Mouse (Mus musculus) limb, embryonic 15.5 days (tissue): ENCODE data around the gene Atox1. TPM values are rescaled to one million over a fixed set of nuclear protein-coding genes. Genes with fewer than 3 reads are reported as not detected.
A peak's percentile ranks its signal among the peaks of the same experiment; 100 is the strongest.
"Not testable (repeated sequence)": the region's sequence is repeated elsewhere in the genome, so short reads cannot be mapped to it uniquely, and the experiment has no call there.

Experiments used
- ATAC-seq: fragments of 200-750 bp; cut with Nextera tagmentation; 2 replicates; pipeline ENCODE4 v1.8.0; 2017; ENCODE audit warnings: low read depth, moderate TSS enrichment; ENCODE audit not compliant: insufficient number of reproducible peaks, low FRiP score, low TSS enrichment
- H3K27ac ChIP-seq: fragments of 300-500 bp; sonication (generic); 2 replicates; pipeline ENCODE4 v1.5.1; 2015; ENCODE audit warnings: moderate library complexity, mild to moderate bottlenecking, inconsistent platforms
- H3K27me3 ChIP-seq: fragments of 300-500 bp; sonication (generic); 2 replicates; pipeline ENCODE4 v1.6.1; 2015; ENCODE audit warnings: inconsistent platforms
- H3K36me3 ChIP-seq: fragments of 300-500 bp; sonication (generic); 2 replicates; pipeline ENCODE4 v1.6.1; 2015; ENCODE audit warnings: inconsistent platforms
- H3K4me1 ChIP-seq: fragments of 300-500 bp; sonication (generic); 2 replicates; pipeline ENCODE4 v1.6.1; 2015; ENCODE audit warnings: inconsistent platforms
- H3K4me2 ChIP-seq: fragments of 300-500 bp; sonication (generic); 2 replicates; pipeline ENCODE4 v1.6.1; 2015; ENCODE audit warnings: mild to moderate bottlenecking, inconsistent platforms
- H3K4me3 ChIP-seq: fragments of 300-500 bp; sonication (generic); 2 replicates; pipeline ENCODE4 v1.5.1; 2015; ENCODE audit warnings: mild to moderate bottlenecking, inconsistent platforms
- H3K9ac ChIP-seq: fragments of 300-500 bp; sonication (generic); 2 replicates; pipeline ENCODE4 v1.6.1; 2015; ENCODE audit warnings: inconsistent platforms
- H3K9me3 ChIP-seq: fragments of 300-500 bp; sonication (generic); 2 replicates; pipeline ENCODE4 v1.6.1; 2016; ENCODE audit warnings: inconsistent platforms
- WGBS: fragments of 180-500 bp; shearing (Covaris S2); methylation state at CpG from one replicate; pipeline ENCODE4 v1.1.7; 2015; 5-methylcytosine and 5-hydroxymethylcytosine counted together
- polyA plus RNA-seq: library from polyadenylated mRNA; unstranded; fragments of >200 nt; fragmentation: Nextera tagmentation; extraction: Ambion mirVana; gene quantifications from 2 replicates; pipeline ENCODE4 v1.2.1, GENCODE M21; 2015

Atox1 gene
- polyA plus RNA-seq, 1 experiment from 2014 or later = 491 TPM

DNA sequence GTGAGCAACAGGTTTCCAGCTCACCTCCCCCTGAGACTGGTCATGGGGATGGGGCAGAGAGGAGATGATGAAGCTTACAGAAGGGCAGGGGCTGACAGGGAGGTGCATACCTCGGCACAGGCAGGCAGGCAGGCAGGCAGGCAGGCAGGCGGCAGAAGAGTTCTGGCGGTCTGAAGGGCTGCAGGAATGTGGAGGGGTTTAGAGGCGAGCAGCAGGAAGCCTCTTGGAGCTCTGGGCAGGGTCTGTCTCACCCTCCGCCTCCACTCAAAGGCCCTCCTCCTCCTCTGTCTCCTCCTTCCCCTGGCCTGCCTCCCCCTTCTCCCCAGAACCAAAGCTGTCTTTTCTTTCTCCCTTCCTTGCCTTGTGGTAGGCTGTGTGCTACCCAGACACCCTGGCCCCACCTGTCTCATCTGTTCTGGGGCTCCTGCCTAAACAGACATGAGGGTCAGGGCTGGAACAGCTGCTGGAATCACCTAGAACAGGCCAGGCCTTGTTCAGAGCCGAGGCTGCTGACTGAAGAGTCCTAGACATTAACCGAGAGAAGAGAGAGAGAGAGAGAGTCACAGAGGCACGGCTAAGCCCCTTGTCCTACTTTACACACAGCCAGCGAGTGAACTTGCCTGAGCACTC, 41.2 kb downstream of the Atox1 start:
- H3K4me1 ChIP-seq = peaks cover 49% of the 10 kb centered on the region
- peak overlapping the region; percentile 79 for H3K9ac ChIP-seq
- no peaks in the 10 kb centered on the region for H3K9me3 ChIP-seq

DNA sequence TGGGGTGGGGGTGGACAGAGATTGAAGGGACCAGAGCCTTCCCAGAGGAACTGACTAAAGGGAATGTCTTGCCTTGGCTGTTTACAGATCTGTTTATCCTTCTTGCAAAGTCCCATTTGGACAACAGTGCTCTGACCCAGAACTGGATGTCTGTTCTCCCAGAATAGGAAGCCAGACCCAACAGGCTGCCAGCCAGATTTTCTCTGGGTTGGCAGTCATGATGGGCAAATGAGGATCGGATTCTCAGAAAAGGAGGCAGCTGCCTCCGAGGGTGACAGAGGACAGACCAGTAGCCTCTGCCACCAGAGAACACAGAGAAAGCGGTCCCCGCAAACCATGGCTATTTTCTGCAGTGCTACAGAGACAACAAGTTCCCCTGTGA, 41.8 kb downstream of the Atox1 start:
- Histone ChIP-seq H3K36me3 (no peaks in the 10 kb centered on the region), H3K27ac (peak overlapping the region; percentile 95), H3K4me1 (peaks cover 49% of the 10 kb centered on the region), H3K9me3 (no peaks in the 10 kb centered on the region), H3K9ac (peak overlapping the region; percentile 79), H3K27me3 (no peaks in the 10 kb centered on the region), H3K4me2 (peak overlapping the region; percentile 59), H3K4me3 (peak overlapping the region; percentile 66)
- ATAC-seq = no peak
- WGBS = 5% methylated on average over 4 of the region's 4 CpGs

More for the DNA sequence above, 41.2 kb downstream of the Atox1 start:
- H3K36me3 ChIP-seq = no peaks in the 10 kb centered on the region
- H3K4me3 ChIP-seq = peak overlapping the region; percentile 66
- 7% methylated on average over 8 of the region's 9 CpGs for WGBS
- H3K27ac ChIP-seq = peak overlapping the region; percentile 95
- peak; percentile 89 for ATAC-seq
- no peaks in the 10 kb centered on the region for H3K27me3 ChIP-seq
- H3K4me2 ChIP-seq = peak overlapping the region; percentile 59

DNA sequence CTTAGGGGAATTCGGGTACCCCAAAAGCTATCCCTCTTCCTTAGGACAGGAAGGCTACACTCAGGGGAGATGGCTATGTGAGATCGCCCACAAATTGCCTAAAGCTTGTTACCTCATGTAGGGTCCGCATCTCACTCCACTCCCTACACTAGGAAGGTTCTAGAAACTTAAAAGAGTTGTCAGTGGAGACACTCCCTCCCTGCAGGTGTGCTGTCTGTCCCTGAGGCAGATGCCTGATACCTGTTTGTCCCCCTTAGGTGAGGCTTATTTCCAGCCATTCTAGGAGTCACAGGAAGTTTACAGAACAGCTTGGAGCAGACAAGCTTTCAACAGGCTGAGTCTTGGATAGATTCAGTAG, 42.4 kb downstream of the Atox1 start:
- peaks cover 49% of the 10 kb centered on the region for H3K4me1 ChIP-seq
- H3K27me3 ChIP-seq = no peaks in the 10 kb centered on the region
- H3K36me3 ChIP-seq = peaks cover under 1% of the 10 kb centered on the region; the same call in 1 of the 2 replicates
- peak overlapping the region; percentile 66 for H3K4me3 ChIP-seq
- peak overlapping the region; percentile 59 for H3K4me2 ChIP-seq
- ATAC-seq = no peak
- peak overlapping the region; percentile 79 for H3K9ac ChIP-seq
- H3K27ac ChIP-seq = peak overlapping the region; percentile 95
- 10% methylated on average over 3 of the region's 3 CpGs for WGBS
- no peaks in the 10 kb centered on the region for H3K9me3 ChIP-seq

DNA sequence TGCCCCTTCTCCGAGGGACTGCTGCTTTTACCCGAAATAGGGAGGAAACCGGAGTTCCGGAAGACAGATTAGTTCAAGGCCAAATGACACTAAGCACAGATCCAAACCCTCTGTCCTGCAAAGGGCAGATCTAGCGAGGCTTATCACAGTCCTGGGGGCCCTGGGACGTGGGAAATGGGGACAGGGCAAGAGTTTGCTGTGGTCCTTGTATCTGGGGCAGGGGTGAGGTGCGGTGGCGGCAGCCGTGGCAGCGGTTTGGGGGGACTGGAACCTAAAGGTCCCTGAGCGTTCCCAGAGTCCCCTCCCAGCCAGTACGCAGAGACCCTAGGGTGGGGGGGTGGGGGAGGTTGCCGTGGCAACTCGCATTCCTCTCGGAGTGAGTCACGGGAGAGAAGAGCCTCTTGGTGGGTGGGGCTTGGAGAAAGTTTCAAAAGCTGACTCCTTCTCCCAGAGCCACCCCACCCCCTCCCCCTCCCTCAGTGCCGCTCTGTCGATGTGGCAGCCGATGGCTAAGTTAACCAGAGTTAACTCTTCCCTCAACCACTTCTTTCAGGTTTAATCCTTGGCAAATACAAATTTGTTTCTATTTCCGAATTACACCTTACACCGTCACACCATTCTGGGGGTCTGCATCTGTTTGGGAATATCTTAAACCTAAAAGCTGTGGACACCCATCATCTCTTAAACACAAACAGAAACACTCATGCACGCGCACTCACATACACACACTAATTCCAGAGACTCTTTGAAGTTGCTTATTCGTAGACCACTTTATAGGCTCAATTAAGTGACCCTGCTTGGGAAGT, 42.9 kb downstream of the Atox1 start:
- H3K27me3 ChIP-seq = no peaks in the 10 kb centered on the region
- peak; percentile 70 for ATAC-seq
- peaks cover 6% of the 10 kb centered on the region; the same call in 1 of the 2 replicates for H3K36me3 ChIP-seq
- H3K9me3 ChIP-seq = no peaks in the 10 kb centered on the region
- peak overlapping the region; percentile 95 for H3K27ac ChIP-seq
- peak overlapping the region; percentile 59 for H3K4me2 ChIP-seq
- peaks cover 50% of the 10 kb centered on the region for H3K4me1 ChIP-seq
- under 1% methylated on average over 24 of the region's 24 CpGs for WGBS
- peak overlapping the region; percentile 66 for H3K4me3 ChIP-seq
- peak overlapping the region; percentile 79 for H3K9ac ChIP-seq

DNA sequence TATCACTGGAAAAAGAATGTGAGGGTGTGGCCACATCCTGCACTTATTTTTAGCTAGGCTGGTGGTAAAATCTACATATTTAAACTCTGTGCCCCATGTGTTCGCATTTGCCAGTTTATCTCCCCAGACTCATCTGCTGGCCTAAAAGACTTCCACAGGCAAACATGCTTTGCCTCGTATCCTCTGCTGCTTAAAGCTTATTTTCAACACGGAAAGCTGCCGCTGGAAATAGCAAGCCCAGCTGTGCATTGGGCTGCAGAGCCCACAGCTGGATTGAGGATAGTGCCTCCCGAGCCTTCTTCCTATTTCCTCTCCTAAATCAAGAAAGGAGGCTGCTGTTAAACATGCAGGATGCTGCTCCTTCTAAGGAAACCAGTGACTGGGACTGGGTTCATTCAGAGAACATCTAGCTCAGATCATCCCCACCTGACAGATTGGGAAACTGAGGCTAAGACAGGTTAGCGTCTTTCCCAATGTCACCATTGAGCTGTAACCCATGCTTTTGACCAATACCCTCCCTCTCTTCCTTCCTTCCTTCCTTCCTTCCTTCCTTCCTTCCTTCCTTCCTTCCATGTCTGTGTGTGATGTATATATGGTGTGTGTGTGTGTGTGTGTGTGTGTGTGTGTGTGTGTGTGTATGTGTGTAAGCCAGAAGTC, 44.3 kb downstream of the Atox1 start:
- no peak for ATAC-seq
- WGBS = 51% methylated on average over 6 of the region's 6 CpGs
- Histone ChIP-seq H3K4me1 (peaks cover 61% of the 10 kb centered on the region), H3K4me3 (peak overlapping the region; percentile 66), H3K4me2 (peak overlapping the region; percentile 59), H3K36me3 (peaks cover 18% of the 10 kb centered on the region), H3K27me3 (no peaks in the 10 kb centered on the region), H3K27ac (peak overlapping the region; percentile 95), H3K9ac (no peak overlapping the region; the same call in 1 of the 2 replicates), H3K9me3 (no peaks in the 10 kb centered on the region)

DNA sequence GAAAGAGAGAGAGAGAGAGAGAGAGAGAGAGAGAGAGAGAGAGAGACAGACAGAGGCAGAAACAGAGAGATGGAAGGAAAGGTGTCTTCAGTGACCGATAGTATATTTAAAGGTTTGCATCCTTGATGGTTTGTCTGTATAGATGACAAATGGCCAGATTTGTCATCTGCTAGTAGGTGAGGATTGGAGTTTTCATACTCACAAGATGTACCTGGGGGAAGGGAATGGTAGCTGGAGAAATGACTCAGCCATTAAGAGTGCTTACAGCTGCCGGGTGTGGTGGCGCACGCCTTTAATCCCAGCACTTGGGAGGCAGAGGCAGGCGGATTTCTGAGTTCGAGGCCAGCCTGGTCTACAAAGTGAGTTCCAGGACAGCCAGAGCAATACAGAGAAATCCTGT, 45.3 kb downstream of the Atox1 start:
- not testable (repeated sequence) for ATAC-seq, H3K27me3 ChIP-seq, H3K9ac ChIP-seq, H3K27ac ChIP-seq, H3K4me3 ChIP-seq, H3K9me3 ChIP-seq
- Histone ChIP-seq H3K36me3 (peaks cover 23% of the 10 kb centered on the region), H3K4me1 (peaks cover 62% of the 10 kb centered on the region), H3K4me2 (peak overlapping the region; percentile 27)
- WGBS = 81% methylated on average over 6 of the region's 6 CpGs

DNA sequence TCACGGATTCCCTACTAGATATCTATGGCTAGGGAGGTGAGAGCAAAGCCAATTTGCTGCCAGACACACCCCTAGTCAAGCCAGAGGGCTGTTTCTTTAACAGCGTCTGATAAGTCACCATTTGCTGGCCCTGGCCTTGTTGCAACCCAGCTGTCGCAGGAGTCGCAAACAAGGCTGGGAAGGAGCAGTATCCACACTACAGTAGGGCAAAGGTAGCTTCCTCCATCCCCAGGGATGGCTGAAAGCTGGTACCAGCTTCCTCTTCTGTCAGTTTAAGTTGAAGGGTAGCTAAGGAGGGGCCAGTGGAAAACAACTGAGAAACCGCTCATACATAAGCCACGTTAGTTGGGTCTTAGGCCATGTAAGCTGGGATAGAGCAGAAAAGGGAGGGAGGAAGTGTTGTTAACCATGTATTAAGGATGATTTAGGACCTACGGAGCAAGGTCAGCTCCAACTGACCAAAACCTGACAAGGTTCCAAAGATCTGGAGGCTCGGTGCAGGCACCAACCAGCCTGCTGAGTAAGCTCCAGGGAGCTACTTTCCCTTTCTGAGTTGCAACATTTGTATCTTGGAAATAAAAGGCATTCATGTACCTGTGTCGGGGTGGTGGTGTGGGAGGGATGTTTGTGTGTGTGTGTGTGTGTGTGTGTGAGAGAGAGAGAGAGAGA, 45.9 kb downstream of the Atox1 start:
- ATAC-seq = no peak
- peak overlapping the region; percentile 11; the same call in 1 of the 2 replicates for H3K4me3 ChIP-seq
- H3K27me3 ChIP-seq = no peaks in the 10 kb centered on the region
- peaks cover 27% of the 10 kb centered on the region for H3K36me3 ChIP-seq
- peaks cover 56% of the 10 kb centered on the region for H3K4me1 ChIP-seq
- whole genome bisulfite sequencing = 37% methylated on average over 9 of the region's 9 CpGs
- H3K9ac ChIP-seq = no peak overlapping the region
- peak overlapping the region; percentile 71 for H3K27ac ChIP-seq
- H3K9me3 ChIP-seq = no peaks in the 10 kb centered on the region
- peak overlapping the region; percentile 27 for H3K4me2 ChIP-seq

DNA sequence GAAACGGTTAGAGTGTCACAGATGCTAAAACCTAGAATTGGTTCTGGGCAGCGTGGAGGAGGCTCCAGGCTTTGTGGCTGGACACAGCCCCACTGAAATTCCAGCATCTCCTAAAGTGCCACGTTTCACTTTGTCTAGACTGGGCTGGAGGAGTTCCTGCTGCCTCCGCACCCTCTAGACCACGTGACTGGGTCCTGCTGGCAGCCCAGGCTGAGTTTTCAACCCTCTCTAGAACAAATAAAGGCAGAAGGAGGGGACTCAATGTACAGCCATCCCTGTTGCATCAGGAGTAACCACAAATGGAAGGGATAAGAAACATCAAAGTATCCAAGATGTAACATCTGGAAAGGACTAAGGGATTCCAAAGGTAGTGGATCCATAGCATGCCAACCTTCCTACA, 46.7 kb downstream of the Atox1 start:
- peaks cover 35% of the 10 kb centered on the region for H3K36me3 ChIP-seq
- ATAC-seq = no peak
- peak overlapping the region; percentile 27 for H3K4me2 ChIP-seq
- no peaks in the 10 kb centered on the region for H3K9me3 ChIP-seq
- no peaks in the 10 kb centered on the region for H3K27me3 ChIP-seq
- 60% methylated on average over 5 of the region's 5 CpGs for WGBS
- peaks cover 52% of the 10 kb centered on the region for H3K4me1 ChIP-seq
- H3K9ac ChIP-seq = no peak overlapping the region
- H3K27ac ChIP-seq = peak overlapping the region; percentile 71
- H3K4me3 ChIP-seq = peak overlapping the region; percentile 11

DNA sequence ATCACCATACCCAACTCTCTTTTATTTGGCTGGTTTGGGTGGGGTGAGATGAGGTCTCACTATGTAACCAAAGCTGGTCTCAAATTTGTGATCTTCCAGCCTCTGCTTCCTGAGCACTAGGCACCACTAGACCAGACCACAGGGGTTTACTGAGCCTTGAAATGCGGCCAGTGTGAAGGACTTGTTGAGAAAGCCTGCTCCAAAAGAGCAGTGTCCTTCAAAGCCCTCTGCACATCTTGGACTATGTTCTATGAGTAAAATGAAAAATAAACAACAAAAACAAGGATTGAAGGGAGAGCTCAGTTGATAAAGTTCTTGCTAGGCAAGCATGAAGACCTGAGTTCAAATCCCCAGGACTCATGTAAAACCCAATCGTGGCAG, 47.6 kb downstream of the Atox1 start:
- no peak for ATAC-seq
- Histone ChIP-seq H3K9me3 (no peaks in the 10 kb centered on the region), H3K4me1 (peaks cover 52% of the 10 kb centered on the region), H3K27ac (peak overlapping the region; percentile 38; the same call in 1 of the 2 replicates), H3K4me2 (no peak overlapping the region; the same call in 1 of the 2 replicates), H3K36me3 (peaks cover 44% of the 10 kb centered on the region), H3K27me3 (no peaks in the 10 kb centered on the region), H3K4me3 (no peak overlapping the region), H3K9ac (no peak overlapping the region)
- 87% methylated on average over 2 of the region's 2 CpGs for WGBS

DNA sequence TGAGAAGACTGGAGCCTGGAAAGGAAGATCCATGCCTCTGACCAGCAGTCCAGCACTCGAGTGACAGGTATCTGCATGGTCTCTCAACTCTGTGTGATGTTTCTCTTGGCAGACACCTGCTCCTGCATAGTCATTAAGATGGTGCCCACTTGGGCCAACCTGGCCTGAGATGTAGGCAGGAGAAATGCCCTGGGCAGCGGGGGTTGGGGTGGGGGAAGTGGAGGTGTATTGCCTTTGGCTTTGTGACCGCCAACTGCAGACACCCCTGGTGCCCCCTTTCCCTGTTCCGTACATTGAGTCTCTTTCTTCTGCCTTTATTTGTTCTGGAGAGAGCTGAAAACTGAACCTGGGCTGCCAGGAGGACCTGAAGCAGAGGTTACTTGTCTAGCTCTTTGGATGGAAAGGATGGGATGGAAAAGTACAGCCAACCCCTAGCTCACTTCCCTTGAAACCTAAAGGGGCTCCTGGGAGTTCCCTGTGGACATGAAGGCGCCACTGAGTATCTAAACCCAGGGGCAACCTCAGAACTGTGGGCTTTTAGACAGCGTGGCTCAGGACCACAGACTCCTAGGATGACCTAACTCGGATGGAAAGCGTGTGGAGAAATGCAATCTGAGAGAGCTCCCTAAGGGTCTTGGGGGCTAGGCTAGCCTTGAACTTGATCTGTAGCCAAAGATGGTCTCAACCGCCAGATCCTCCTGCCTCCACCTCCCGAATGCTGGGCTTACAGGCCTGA, 48.2 kb downstream of the Atox1 start:
- Histone ChIP-seq H3K9ac (no peak overlapping the region), H3K27ac (0 out of 2 replicates have a peak overlapping the region, but pooled peaks have one; percentile 47), H3K4me2 (no peak overlapping the region), H3K9me3 (no peaks in the 10 kb centered on the region), H3K4me1 (peaks cover 52% of the 10 kb centered on the region), H3K36me3 (peaks cover 49% of the 10 kb centered on the region), H3K4me3 (no peak overlapping the region), H3K27me3 (no peaks in the 10 kb centered on the region)
- no peak for ATAC-seq
- 85% methylated on average over 10 of the region's 10 CpGs for WGBS

DNA sequence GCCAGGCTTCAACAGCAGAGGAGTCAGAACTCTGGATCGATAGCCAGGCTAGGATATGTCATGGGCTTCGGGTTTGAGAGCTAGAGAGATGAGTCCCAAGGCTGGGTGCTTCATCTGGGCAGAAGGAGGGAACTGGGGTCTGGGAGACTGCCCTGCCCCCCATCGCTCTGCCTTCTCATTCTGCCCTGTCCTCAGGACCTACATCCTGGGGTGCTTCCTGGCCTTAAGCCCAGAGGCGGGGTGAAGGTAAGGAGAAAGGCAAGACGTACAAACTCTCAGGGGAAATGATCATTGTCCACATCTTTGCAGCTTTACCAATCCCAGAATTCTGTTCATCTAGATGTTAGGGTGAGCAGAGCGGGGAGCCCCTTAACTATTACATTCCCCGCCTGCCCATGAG, 49.0 kb downstream of the Atox1 start:
- Histone ChIP-seq H3K9ac (no peak overlapping the region), H3K4me1 (peaks cover 48% of the 10 kb centered on the region), H3K27ac (peak overlapping the region; percentile 47; the same call in 1 of the 2 replicates), H3K9me3 (no peaks in the 10 kb centered on the region), H3K4me2 (no peak overlapping the region), H3K36me3 (peaks cover 58% of the 10 kb centered on the region), H3K27me3 (no peaks in the 10 kb centered on the region), H3K4me3 (no peak overlapping the region)
- ATAC-seq = no peak
- WGBS = 74% methylated on average over 7 of the region's 7 CpGs
